Mouse (Mus musculus) splenic B cell, adult 2 months (primary cell): ENCODE data around the gene Arid1b.
"Not testable (repeated sequence)": the region's sequence is repeated elsewhere in the genome, so short reads cannot be mapped to it uniquely, and the experiment has no call there.

Experiments
- DNase-seq: peaks from one replicate; pipeline ENCODE4 v3.0.0-alpha.2; 2011; ENCODE audit warnings: low read depth, low spot score
- H3K27me3 ChIP-seq: 2 replicates; pipeline ENCODE4 v1.6.1; 2012; ENCODE audit warnings: mild to moderate bottlenecking, low read length, moderate library complexity, mixed read lengths; ENCODE audit not compliant: control insufficient read depth, poor library complexity, insufficient read depth, severe bottlenecking
- H3K36me3 ChIP-seq: 2 replicates; pipeline ENCODE4 v1.6.1; 2012; ENCODE audit warnings: mild to moderate bottlenecking, low read length, moderate library complexity, mixed read lengths; ENCODE audit not compliant: control insufficient read depth, poor library complexity, insufficient read depth, severe bottlenecking

Gene Arid1b

DNA sequence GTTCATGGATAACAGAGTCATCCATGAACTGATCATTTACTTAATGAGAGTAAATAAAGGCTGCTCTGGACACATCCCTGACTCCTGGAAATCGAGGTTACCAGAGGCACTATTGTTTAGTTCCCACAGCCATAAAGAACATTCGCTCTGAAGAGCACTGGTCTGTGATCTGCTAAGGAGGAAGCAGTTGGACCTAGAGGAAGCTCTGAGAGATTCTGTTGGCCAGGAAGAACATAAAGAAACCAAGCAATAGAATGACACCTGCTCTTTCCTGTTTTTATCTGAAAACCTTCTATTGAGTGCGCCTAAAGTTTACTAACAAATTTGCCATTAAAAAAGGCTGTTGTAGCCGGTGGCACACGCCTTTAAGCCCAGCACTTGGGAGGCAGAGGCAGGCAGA lies 94.7 kb downstream of the Arid1b start:
- Histone ChIP-seq H3K27me3 (no peaks in the 10 kb centered on the region), H3K36me3 (no peaks in the 10 kb centered on the region)
- peak; percentile 55 for DNase-seq

GRCm38 (mm10) chr17:5089541-5089940 lies 95.4 kb downstream of the Arid1b start:
- no peaks in the 10 kb centered on the region for H3K36me3 ChIP-seq
- DNase-seq: peak; percentile 48

GRCm38 (mm10) chr17:5091490-5091889 lies 97.4 kb downstream of the Arid1b start:
- DNase-seq: peak; percentile 70
- Histone ChIP-seq H3K27me3 (no peaks in the 10 kb centered on the region), H3K36me3 (no peaks in the 10 kb centered on the region)

More at GRCm38 (mm10) chr17:5089541-5089940, 95.4 kb downstream of the Arid1b start:
- no peaks in the 10 kb centered on the region for H3K27me3 ChIP-seq

DNA sequence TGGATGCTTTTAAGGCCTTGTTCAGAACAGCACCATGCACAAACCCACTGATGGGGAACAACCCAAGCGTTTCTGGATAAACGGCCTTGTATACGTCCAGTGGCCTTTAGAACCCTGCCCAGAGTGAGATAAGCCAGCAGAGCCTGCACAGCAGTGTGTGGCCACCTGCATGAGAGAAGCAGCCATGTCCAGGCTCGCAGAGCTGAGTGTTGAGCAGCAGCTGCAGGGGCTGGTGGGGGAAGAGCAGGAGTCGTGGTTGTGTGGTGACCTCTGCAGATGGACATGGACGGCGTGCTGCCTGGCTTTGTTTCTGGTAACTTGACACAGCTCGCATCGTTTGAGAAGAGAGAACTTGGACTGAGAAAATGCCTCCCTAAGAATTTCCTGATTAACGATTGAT lies 97.8 kb downstream of the Arid1b start:
- no peak for DNase-seq
- Histone ChIP-seq H3K27me3 (no peaks in the 10 kb centered on the region), H3K36me3 (no peaks in the 10 kb centered on the region)

- H3K36me3 ChIP-seq, H3K27me3 ChIP-seq: not testable (repeated sequence)
- DNase-seq: peak; percentile 62
These were observed 99.2 kb downstream of the Arid1b start for GRCm38 (mm10) chr17:5093343-5093742.

DNA sequence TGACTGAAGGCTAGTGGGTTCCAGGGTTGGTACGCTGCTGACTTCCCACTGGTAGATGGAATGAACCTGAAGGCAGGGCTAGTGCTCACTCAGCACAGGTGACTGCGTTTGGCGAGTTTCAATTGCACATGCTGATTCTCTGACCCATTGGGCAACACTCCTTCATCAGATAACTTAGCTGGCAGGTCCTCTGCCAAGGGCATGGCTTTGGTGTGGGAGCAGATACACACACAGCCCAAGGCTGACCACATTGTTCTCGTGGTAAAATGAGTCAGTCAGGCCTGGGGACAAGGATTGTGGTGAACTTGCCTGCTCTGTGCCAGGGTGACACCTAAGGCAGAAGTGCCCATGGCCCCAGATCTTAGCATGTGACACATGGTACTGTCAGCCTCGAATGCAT lies 100.5 kb downstream of the Arid1b start:
- Histone ChIP-seq H3K36me3 (no peaks in the 10 kb centered on the region), H3K27me3 (no peaks in the 10 kb centered on the region)
- DNase-seq: no peak

DNA sequence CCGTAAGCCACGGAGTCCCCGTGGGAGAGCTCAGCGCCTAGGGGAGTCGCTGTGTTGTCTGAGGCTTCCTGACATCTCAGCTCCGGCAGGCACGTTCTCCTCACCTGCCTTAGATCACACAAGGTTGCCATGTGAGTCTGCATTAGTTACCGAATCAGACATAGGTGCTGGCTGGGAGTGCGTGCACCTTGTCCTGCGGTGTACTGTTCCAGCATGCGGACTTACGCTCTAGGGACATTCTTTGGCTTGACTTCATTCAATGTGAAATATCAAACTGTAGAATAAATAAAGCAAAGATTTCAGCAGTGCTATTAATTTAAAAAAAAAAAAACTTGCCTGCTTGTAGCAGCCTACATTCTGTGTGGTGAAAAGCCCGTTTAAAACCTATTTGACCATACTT lies 101.6 kb downstream of the Arid1b start:
- H3K36me3 ChIP-seq: no peaks in the 10 kb centered on the region
- no peaks in the 10 kb centered on the region for H3K27me3 ChIP-seq
- no peak for DNase-seq

- no peak for DNase-seq
- Histone ChIP-seq H3K36me3 (no peaks in the 10 kb centered on the region), H3K27me3 (no peaks in the 10 kb centered on the region)
These were observed 102.9 kb downstream of the Arid1b start for GRCm38 (mm10) chr17:5097046-5097445.

DNA sequence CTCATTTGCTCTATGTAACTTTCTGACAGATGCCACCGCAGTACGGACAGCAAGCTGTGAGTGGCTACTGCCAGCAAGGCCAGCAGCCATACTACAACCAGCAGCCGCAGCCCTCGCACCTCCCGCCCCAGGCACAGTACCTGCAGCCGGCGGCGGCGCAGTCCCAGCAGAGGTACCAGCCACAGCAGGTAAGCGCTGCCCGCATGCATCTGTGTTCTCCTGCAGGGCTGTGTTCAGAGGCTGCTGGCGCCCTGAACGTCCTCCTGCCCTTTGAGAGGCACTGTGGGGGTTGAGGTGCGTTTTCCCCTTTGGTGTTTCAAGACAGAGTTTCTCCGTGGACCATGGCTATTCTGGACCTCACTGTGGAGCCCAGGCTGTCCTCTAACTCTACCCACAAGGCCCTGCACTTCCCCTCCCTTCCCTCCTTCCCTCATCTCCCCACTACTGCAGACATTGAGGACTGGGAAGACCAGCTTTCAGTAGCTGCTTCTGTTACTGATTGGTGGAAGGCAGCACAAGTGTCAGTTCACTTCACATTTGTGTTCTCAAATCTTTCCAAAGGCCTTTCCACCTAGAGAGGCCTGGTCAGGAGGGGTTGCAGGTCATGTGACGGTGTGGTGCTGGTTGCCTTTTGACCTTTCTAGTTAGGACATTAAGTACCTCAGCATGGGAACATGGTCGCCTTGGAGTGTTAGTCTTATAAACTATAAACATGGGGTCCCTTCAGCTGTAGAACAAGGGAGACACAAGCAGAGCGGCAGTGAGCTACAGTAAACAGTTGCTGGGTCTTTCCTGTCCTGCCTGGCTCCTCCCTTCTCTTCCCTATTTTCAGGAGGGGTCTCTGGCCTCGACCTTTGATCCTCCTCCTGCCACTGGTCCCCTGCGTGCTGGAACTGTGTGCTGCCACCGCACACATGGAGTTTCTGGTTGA lies 103.7 kb downstream of the Arid1b start:
- no peak for DNase-seq

DNA sequence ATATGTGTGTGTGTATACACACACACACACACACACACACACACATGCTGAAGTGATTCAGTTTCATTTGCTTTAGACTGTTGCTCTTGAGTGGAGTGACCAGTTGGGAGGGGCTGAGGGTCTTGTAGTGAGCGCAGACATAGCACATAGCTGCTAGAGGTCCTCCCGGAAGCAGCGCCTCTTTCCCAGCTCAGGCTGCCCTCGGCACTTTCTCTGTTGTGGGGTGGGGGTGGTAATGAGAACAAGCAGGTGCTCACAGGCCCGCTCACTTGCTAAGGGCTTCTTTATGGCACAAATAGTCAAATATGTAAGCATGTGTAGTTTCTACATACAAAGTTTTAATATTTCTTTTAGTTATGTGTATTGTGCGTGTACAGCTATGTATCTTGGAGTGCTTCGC lies 104.6 kb downstream of the Arid1b start:
- no peak for DNase-seq
- no peaks in the 10 kb centered on the region for H3K27me3 ChIP-seq
- H3K36me3 ChIP-seq: no peaks in the 10 kb centered on the region

More for the DNA sequence above, 103.7 kb downstream of the Arid1b start:
- Histone ChIP-seq H3K27me3 (no peaks in the 10 kb centered on the region), H3K36me3 (no peaks in the 10 kb centered on the region)

DNA sequence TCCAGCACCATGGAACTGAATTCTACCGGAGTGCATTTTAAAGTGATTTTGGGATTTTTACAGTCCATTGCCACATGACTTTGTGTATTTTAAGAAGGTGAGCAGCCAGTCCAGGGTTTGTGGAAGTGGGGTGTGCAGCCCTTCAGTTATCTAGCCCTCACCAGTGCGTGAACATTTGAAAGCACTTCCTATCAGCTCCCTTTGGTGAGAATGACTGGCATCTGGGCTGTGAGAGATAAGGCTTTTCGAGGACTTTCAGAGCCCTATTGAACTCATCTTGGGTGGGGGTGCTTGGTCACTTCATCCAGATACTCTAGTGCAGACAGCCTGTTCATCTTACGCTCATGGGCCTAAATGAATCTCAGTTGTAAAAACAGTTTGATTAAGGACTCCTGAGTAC lies 105.1 kb downstream of the Arid1b start:
- DNase-seq: no peak
- no peaks in the 10 kb centered on the region for H3K36me3 ChIP-seq

DNA sequence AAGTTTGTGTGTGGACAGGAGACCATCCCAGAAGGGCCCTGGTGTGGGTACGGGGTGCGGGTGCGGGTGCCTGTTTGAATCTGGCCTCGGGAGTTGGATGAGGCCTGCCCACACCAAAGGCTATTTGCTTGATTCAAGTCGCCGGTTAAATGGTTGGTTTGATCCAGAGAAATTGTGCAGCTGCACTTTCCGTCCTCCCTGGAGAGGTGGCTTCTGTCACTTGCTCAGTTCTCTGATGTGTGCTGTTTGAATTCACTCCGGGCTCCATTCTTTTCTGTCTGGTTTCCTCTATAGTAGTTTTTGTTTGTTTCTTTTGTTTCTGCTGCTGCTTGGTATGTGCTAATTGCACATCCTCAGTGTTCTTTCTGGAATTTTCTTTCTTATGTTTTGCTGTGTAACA lies 107.0 kb downstream of the Arid1b start:
- Histone ChIP-seq H3K27me3 (no peaks in the 10 kb centered on the region), H3K36me3 (no peaks in the 10 kb centered on the region)
- no peak for DNase-seq

More for the DNA sequence above, 105.1 kb downstream of the Arid1b start:
- no peaks in the 10 kb centered on the region for H3K27me3 ChIP-seq

- H3K36me3 ChIP-seq: no peaks in the 10 kb centered on the region
- DNase-seq: no peak
These were observed 107.8 kb downstream of the Arid1b start for GRCm38 (mm10) chr17:5101887-5102286.

DNA sequence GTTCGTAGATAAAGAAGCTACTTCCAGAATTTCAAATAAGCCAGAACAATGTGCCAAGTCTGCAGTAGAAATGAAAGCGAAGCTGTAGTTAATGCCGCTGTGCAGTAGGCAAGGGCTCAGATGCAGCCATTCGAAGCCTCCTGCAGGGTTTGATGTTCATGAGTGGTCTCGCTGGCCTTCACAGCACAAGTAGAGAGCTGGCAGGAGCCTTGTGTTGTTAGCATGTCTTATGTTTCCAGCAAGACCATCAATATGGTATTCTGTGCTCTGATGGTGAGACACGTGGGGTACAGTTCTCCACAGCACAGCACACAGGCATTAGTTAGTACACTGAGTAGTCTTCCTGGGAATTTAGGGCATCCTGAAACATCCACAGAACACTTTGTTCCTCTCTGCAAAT lies 111.6 kb downstream of the Arid1b start:
- DNase-seq: no peak
- H3K27me3 ChIP-seq: no peaks in the 10 kb centered on the region
- H3K36me3 ChIP-seq: no peaks in the 10 kb centered on the region

More at GRCm38 (mm10) chr17:5101887-5102286, 107.8 kb downstream of the Arid1b start:
- H3K27me3 ChIP-seq: no peaks in the 10 kb centered on the region

DNA sequence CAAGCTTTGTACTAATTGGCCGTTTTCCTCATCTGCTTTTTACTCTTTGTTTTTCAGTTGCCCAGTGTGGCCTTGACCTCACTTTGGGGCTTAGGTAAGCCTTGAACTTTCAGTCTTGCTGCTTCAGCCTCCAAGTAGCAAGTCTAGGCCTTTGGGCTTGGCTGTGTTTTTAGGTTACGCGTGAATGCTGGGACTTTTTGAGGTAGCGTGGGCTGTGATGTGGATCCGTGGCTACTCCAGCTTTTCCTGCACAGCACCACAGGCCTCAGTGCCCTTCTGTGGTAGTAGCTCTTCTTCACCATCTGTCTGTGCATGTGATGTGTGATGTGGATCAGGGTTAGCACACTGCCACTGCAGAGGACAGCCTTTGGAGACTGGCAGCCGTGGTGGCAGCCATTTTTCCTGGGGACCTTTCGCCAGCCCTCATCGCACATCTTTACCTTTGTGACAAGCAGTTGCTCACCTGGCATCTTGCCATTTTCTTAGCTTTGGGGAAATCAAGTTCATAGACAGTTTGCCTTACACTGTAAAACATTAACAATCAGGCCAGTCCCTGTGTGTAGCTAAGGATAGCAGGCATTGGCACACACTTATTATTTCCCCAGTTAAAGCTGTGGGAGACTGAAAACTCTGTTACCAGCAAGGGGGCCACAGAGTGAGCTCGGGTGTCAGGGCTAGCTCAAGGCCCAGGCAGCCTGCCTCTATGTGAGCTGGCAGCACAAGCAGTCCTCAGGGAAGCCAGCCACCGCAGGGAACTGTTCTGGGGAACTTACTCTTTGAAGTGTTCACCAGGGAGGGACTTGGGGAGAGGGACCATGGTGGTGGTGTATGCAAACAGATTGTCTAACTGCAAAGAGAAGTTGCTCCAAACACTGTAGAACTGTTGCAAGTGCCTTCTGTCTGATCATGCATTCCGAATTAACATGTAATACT lies 112.4 kb downstream of the Arid1b start:
- DNase-seq: no peak
- Histone ChIP-seq H3K36me3 (no peaks in the 10 kb centered on the region), H3K27me3 (no peaks in the 10 kb centered on the region)
